Mouse (Mus musculus) spleen, adult 2 months (tissue): ENCODE results near the gene 6030408B16Rik. TPM values are rescaled to one million over a fixed set of nuclear protein-coding genes. Genes with fewer than 3 reads are reported as not detected.

ENCODE experiments used
- DNase-seq, 2 experiments: peaks; one replicate each; pipeline versions ENCODE4 v3.0.0 to v3.0.0-alpha.2; 2012 to 2021; ENCODE audit warnings: low spot score in 2 of 2, low read depth in 1 of 2
- H3K27ac ChIP-seq: fragments of 200-500 bp; 2 replicates; pipeline ENCODE4 v1.5.1; 2012; ENCODE audit warnings: low read length, inconsistent platforms; ENCODE audit not compliant: insufficient read depth
- H3K27me3 ChIP-seq: fragments of 200-500 bp; 2 replicates; pipeline ENCODE4 v1.6.1; 2012; ENCODE audit warnings: mild to moderate bottlenecking, moderate library complexity, low read length, inconsistent platforms; ENCODE audit not compliant: control insufficient read depth, insufficient read depth
- H3K36me3 ChIP-seq: fragments of 200-500 bp; 2 replicates; pipeline ENCODE4 v1.6.1; 2012; ENCODE audit warnings: mild to moderate bottlenecking, low read length, inconsistent platforms; ENCODE audit not compliant: control insufficient read depth, insufficient read depth
- H3K4me1 ChIP-seq: fragments of 200-500 bp; 2 replicates; pipeline ENCODE4 v1.6.1; 2011; ENCODE audit warnings: inconsistent platforms; ENCODE audit not compliant: control insufficient read depth, insufficient read depth, insufficient read length
- H3K4me3 ChIP-seq: fragments of 200-500 bp; 2 replicates; pipeline ENCODE4 v1.5.1; 2011; ENCODE audit warnings: mild to moderate bottlenecking, inconsistent platforms; ENCODE audit not compliant: insufficient read depth, insufficient read length; ENCODE audit errors: extremely low read depth
- CTCF ChIP-seq: fragments of 200-500 bp; IDR thresholded peaks from 2 replicates; pipeline ENCODE4 v1.5.1; 2011; ENCODE audit warnings: mild to moderate bottlenecking, inconsistent platforms; ENCODE audit not compliant: insufficient read depth, insufficient read length, insufficient replicate concordance; ENCODE audit errors: extremely low read depth
- POLR2A ChIP-seq: fragments of 200-500 bp; IDR thresholded peaks from 2 replicates; pipeline ENCODE4 v1.6.1; 2011; ENCODE audit warnings: low read depth, low read length, inconsistent platforms
- WGBS: fragments of 180-500 bp; shearing (Covaris S2); methylation state at CpG from one replicate; pipeline ENCODE4 v1.1.7; 2018; 5-methylcytosine and 5-hydroxymethylcytosine counted together
- polyA plus RNA-seq: library from polyadenylated mRNA; depleted of rRNA; stranded (reverse); fragments of >200 nt; gene quantifications from 2 replicates; pipeline ENCODE4 v1.2.3, GENCODE M21; 2012

6030408B16Rik gene
- polyA plus RNA-seq, 1 experiment = 0.25 TPM

GRCm38 (mm10) chr15:101258420-101258819, 34.6 kb upstream of the 6030408B16Rik start:
- Histone ChIP-seq H3K4me1 (peaks cover 48% of the 10 kb centered on the region; the same call in 1 of the 2 replicates), H3K27ac (peak overlapping the region; percentile 64), H3K36me3 (no peaks in the 10 kb centered on the region; the same call in 1 of the 2 replicates), H3K27me3 (no peaks in the 10 kb centered on the region), H3K4me3 (no peak overlapping the region)
- DNase-seq = peak; percentile 58 to 69
- whole genome bisulfite sequencing = 10% methylated on average over 11 of the region's 11 CpGs
- TF ChIP-seq CTCF (no peak), POLR2A (no peak)

GRCm38 (mm10) chr15:101259922-101260321, 33.1 kb upstream of the 6030408B16Rik start:
- H3K27me3 ChIP-seq = no peaks in the 10 kb centered on the region
- 98% methylated on average over 3 of the region's 3 CpGs for WGBS
- TF ChIP-seq CTCF (no peak), POLR2A (no peak)
- peaks cover 45% of the 10 kb centered on the region; the same call in 1 of the 2 replicates for H3K4me1 ChIP-seq
- no peak overlapping the region; the same call in 1 of the 2 replicates for H3K27ac ChIP-seq
- no peaks in the 10 kb centered on the region; the same call in 1 of the 2 replicates for H3K36me3 ChIP-seq
- no peak for DNase-seq
- no peak overlapping the region for H3K4me3 ChIP-seq

GRCm38 (mm10) chr15:101260387-101260786, 32.6 kb upstream of the 6030408B16Rik start:
- H3K36me3 ChIP-seq = no peaks in the 10 kb centered on the region; the same call in 1 of the 2 replicates
- DNase-seq = no peak
- TF ChIP-seq POLR2A (no peak), CTCF (no peak)
- no peak overlapping the region for H3K4me3 ChIP-seq
- 82% methylated on average over 10 of the region's 10 CpGs for WGBS
- H3K27ac ChIP-seq = no peak overlapping the region; the same call in 1 of the 2 replicates
- peaks cover 44% of the 10 kb centered on the region; the same call in 1 of the 2 replicates for H3K4me1 ChIP-seq
- H3K27me3 ChIP-seq = no peaks in the 10 kb centered on the region

- no peaks in the 10 kb centered on the region; the same call in 1 of the 2 replicates for H3K36me3 ChIP-seq
- DNase-seq = no peak
- H3K27me3 ChIP-seq = no peaks in the 10 kb centered on the region
- TF ChIP-seq POLR2A = no peak
- 38% methylated on average over 13 of the region's 13 CpGs for WGBS
- H3K4me1 ChIP-seq = peaks cover 46% of the 10 kb centered on the region; the same call in 1 of the 2 replicates
- H3K27ac ChIP-seq = peak overlapping the region; percentile 30
- no peak overlapping the region for H3K4me3 ChIP-seq
Measured at GRCm38 (mm10) chr15:101260874-101261622, 32.0 kb upstream of the 6030408B16Rik start.

- no peak overlapping the region for H3K4me3 ChIP-seq
- peak overlapping the region; percentile 63; the same call in 1 of the 2 replicates for H3K27ac ChIP-seq
- 12% methylated on average over 5 of the region's 5 CpGs for WGBS
- peak in 1 of 2 experiments; percentile 49 for DNase-seq
- no peaks in the 10 kb centered on the region; the same call in 1 of the 2 replicates for H3K36me3 ChIP-seq
- H3K4me1 ChIP-seq = peaks cover 37% of the 10 kb centered on the region
- TF ChIP-seq POLR2A = no peak
- TF ChIP-seq CTCF = no peak
- H3K27me3 ChIP-seq = no peaks in the 10 kb centered on the region
Measured at GRCm38 (mm10) chr15:101262502-101262901, 30.5 kb upstream of the 6030408B16Rik start.

- peaks cover 38% of the 10 kb centered on the region for H3K4me1 ChIP-seq
- H3K36me3 ChIP-seq = peaks cover 14% of the 10 kb centered on the region
- H3K27ac ChIP-seq = peak overlapping the region; percentile 27
- peak; percentile 83 for TF ChIP-seq POLR2A
- no peak for TF ChIP-seq CTCF
- H3K4me3 ChIP-seq = peak overlapping the region; percentile 66
- DNase-seq = peak; percentile 85 to 87
- 4% methylated on average over 57 of the region's 57 CpGs for WGBS
- no peaks in the 10 kb centered on the region for H3K27me3 ChIP-seq
Measured at GRCm38 (mm10) chr15:101266132-101266963, 26.7 kb upstream of the 6030408B16Rik start.
